Mouse (Mus musculus) thymus, adult 2 months (tissue): ENCODE data around the gene Gm20388. TPM values are rescaled to one million over a fixed set of nuclear protein-coding genes. Genes with fewer than 3 reads are reported as not detected.

Experiments used
- DNase-seq: peaks from one replicate; pipeline ENCODE4 v3.0.0; 2021
- H3K27ac ChIP-seq: fragments of 200-500 bp; 2 replicates; pipeline ENCODE4 v1.5.1; 2012; ENCODE audit warnings: low read length, control low read depth; ENCODE audit not compliant: control insufficient read depth, insufficient read depth
- H3K27me3 ChIP-seq: fragments of 200-500 bp; 2 replicates; pipeline ENCODE4 v1.6.1; 2012; ENCODE audit warnings: mild to moderate bottlenecking, low read length, moderate library complexity, mixed read lengths; ENCODE audit not compliant: control insufficient read depth, insufficient read depth
- H3K36me3 ChIP-seq: fragments of 200-500 bp; 2 replicates; pipeline ENCODE4 v1.6.1; 2012; ENCODE audit warnings: mild to moderate bottlenecking, low read length, moderate library complexity; ENCODE audit not compliant: control insufficient read depth, insufficient read depth
- H3K4me1 ChIP-seq: fragments of 200-500 bp; replicated peaks from 2 replicates; pipeline ENCODE4 v1.6.1; 2012; ENCODE audit warnings: low read length; ENCODE audit not compliant: control insufficient read depth, insufficient read depth
- H3K4me3 ChIP-seq: fragments of 200-500 bp; 2 replicates; pipeline ENCODE4 v1.5.1; 2012; ENCODE audit warnings: mild to moderate bottlenecking, low read length, control low read depth, moderate library complexity; ENCODE audit not compliant: control insufficient read depth, insufficient read depth
- CTCF ChIP-seq: fragments of 200-500 bp; IDR thresholded peaks from 2 replicates; pipeline ENCODE4 v1.5.1; 2012; ENCODE audit warnings: mild to moderate bottlenecking, control low read depth, low read length, moderate library complexity, borderline replicate concordance; ENCODE audit not compliant: control insufficient read depth, poor library complexity, insufficient read depth; ENCODE audit errors: extremely low read depth
- POLR2A ChIP-seq: fragments of 200-500 bp; IDR thresholded peaks from 2 replicates; pipeline ENCODE4 v1.6.1; 2012; ENCODE audit warnings: mild to moderate bottlenecking, low read length, control low read depth, moderate library complexity; ENCODE audit not compliant: control insufficient read depth, poor library complexity, insufficient read depth; ENCODE audit errors: extremely low read depth
- WGBS: fragments of 180-500 bp; shearing (Covaris S2); methylation state at CpG from one replicate; pipeline ENCODE4 v1.1.7; 2018; 5-methylcytosine and 5-hydroxymethylcytosine counted together
- polyA plus RNA-seq: library from polyadenylated mRNA; depleted of rRNA; stranded (reverse); fragments of >200 nt; gene quantifications from 2 replicates; pipeline ENCODE4 v1.2.3, GENCODE M21; 2012

Gm20388 gene
- polyA plus RNA-seq, 1 experiment, result 103 TPM

GRCm38 (mm10) chr8:121889317-121889716, 1978.7 kb downstream of the Gm20388 start:
- Histone ChIP-seq H3K36me3 (peaks cover 14% of the 10 kb centered on the region; the same call in 1 of the 2 replicates), H3K4me3 (no peak overlapping the region), H3K4me1 (no peaks in the 10 kb centered on the region), H3K27ac (no peak overlapping the region), H3K27me3 (no peaks in the 10 kb centered on the region)
- WGBS, result 100% methylated on average over 1 of the region's 1 CpGs
- TF ChIP-seq POLR2A, result no peak
- TF ChIP-seq CTCF, result no peak
- no peak for DNase-seq

- H3K4me3 ChIP-seq, result no peak overlapping the region
- H3K27ac ChIP-seq, result no peak overlapping the region
Observed at GRCm38 (mm10) chr8:121889810-121890785, 1979.5 kb downstream of the Gm20388 start.

GRCm38 (mm10) chr8:121892875-121893274, 1982.2 kb downstream of the Gm20388 start:
- DNase-seq, result no peak
- no peaks in the 10 kb centered on the region for H3K27me3 ChIP-seq
- 82% methylated on average over 5 of the region's 5 CpGs for WGBS
- no peaks in the 10 kb centered on the region for H3K36me3 ChIP-seq
- H3K4me3 ChIP-seq, result no peak overlapping the region
- TF ChIP-seq CTCF, result no peak
- no peak for TF ChIP-seq POLR2A
- peaks cover 3% of the 10 kb centered on the region; the same call in 1 of the 2 replicates for H3K4me1 ChIP-seq
- H3K27ac ChIP-seq, result no peak overlapping the region

More at GRCm38 (mm10) chr8:121889810-121890785, 1979.5 kb downstream of the Gm20388 start:
- 95% methylated on average over 15 of the region's 15 CpGs for WGBS
- Histone ChIP-seq H3K27me3 (no peaks in the 10 kb centered on the region), H3K36me3 (peaks cover 9% of the 10 kb centered on the region; the same call in 1 of the 2 replicates), H3K4me1 (no peaks in the 10 kb centered on the region)
- TF ChIP-seq POLR2A (no peak), CTCF (no peak)
- DNase-seq, result no peak

- H3K27ac ChIP-seq, result no peak overlapping the region
- H3K27me3 ChIP-seq, result no peaks in the 10 kb centered on the region
- H3K4me3 ChIP-seq, result no peak overlapping the region
- no peak for DNase-seq
- 95% methylated on average over 7 of the region's 7 CpGs for WGBS
- TF ChIP-seq POLR2A (no peak), CTCF (no peak)
- no peaks in the 10 kb centered on the region for H3K36me3 ChIP-seq
- H3K4me1 ChIP-seq, result peaks cover 20% of the 10 kb centered on the region
Observed at GRCm38 (mm10) chr8:121895910-121896309, 1985.3 kb downstream of the Gm20388 start.

- TF ChIP-seq CTCF (no peak), POLR2A (no peak)
- H3K36me3 ChIP-seq, result no peaks in the 10 kb centered on the region
- H3K4me1 ChIP-seq, result peaks cover 20% of the 10 kb centered on the region
- DNase-seq, result no peak
- 97% methylated on average over 12 of the region's 12 CpGs for WGBS
- no peaks in the 10 kb centered on the region for H3K27me3 ChIP-seq
- no peak overlapping the region for H3K4me3 ChIP-seq
- H3K27ac ChIP-seq, result no peak overlapping the region
Observed at GRCm38 (mm10) chr8:121896476-121897145, 1986.0 kb downstream of the Gm20388 start.

GRCm38 (mm10) chr8:121897205-121897604, 1986.6 kb downstream of the Gm20388 start:
- Histone ChIP-seq H3K4me3 (no peak overlapping the region), H3K27me3 (no peaks in the 10 kb centered on the region), H3K36me3 (no peaks in the 10 kb centered on the region), H3K4me1 (peaks cover 20% of the 10 kb centered on the region), H3K27ac (no peak overlapping the region)
- WGBS, result 93% methylated on average over 9 of the region's 9 CpGs
- TF ChIP-seq CTCF (no peak), POLR2A (no peak)
- no peak for DNase-seq
